Mouse (Mus musculus): ENCODE results near the gene Pi4k2b.
"Not testable (repeated sequence)": the region's sequence is repeated elsewhere in the genome, so short reads cannot be mapped to it uniquely, and the experiment has no call there.

Pi4k2b gene

DNA sequence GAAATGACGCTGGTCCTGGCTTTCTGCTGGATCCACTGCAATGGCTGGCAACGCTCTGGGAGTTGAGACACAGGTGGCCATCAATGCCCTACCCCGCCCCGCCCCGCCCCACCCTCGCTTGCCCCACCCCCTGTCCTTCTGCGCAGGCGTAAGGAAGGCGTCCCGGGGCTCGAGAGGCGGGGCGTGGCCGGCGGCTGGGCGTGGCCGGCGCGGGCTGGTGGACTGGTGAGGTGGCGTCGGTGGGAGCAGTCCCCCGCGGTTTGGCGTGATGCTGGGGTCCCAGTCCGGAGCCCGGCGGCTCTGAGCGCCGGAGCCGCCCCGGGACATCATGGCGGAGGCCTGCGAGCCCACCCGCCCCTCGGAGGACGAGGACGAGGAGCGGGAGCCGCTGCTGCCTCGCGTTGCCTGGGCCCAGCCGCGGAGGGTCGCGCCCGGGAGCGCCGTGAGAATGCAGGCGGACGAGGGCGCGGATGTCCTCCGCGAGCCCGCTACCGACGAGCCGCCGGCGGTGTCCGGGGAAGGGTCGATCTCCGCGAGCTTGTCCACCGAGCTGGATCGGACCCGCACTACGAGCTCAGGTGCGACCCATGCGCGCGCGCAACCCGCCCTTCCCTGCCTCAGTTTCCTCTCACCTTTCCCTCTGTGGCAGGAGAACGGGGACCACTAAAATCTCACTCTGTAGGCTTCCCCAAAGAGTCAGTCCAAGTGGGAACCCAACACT is at the start of gene Pi4k2b:
TSS of gene Pi4k2b (plus strand) at position 184 of the 721 bp plus-strand sequence.
- DNase-seq: peak; percentile 85 to 90

DNA sequence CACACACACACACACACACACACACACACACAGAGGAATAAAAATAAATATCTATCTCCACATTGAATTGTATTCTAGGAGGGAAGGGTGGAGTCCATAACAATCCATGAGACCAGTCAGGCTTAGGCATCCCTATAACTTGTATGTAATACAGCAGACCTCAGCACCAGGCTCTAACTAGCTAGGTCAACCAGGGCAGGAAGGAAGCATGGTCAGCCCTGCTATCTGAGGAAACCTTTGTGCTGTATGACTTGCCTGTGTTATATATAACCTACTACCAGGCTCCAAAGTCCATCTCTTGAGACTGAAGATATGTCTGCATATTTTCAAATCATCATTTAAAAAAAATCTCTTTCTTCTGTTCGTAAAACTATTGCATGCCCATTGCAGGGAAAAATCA is 44.1 kb upstream of the Pi4k2b start:
- no peak for DNase-seq

DNA sequence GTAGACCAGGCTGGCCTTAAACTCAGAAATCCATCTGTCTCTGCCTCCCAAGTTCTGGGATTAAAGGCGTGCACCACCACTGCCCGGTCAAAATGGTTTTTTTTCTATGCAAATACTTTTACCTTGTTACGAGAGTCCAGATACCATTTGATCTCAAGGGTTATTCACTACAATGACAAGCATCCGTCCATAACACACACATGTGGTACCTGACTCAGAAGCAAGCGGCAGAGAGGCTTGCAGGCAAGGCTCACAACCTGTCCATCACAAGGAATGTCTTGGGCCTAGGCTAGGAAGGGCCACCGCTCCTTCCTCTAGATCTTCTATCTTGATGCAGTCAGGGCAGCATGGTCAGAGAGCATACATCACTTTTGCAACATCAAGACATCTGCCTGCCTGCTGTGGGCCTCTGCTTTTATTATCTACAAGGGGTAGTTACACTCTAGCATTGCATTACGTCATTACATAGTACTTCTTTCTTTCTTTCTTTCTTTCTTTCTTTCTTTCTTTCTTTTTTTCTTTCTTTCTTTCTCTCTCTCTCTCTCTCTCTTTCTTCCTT is 43.4 kb upstream of the Pi4k2b start:
- not testable (repeated sequence) for DNase-seq

DNA sequence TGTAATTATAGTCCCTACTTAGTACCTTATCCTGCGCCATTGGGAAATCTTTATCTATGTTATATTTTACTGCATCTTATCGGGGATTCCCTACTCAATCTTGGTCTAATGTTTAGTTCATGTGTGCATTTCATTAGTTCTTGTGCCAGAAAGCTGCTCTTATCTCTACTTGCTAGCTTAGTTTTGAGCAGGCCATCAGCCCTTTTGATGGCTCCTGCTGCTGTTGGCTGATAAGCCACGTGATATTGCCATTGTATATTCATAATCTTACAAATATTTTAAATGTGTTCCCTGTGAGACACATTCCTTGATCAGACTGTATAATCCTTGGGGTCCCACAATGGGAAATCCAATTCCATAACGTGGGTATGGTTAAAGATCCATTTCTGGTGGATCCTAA is 36.8 kb upstream of the Pi4k2b start:
- no peak for DNase-seq

DNA sequence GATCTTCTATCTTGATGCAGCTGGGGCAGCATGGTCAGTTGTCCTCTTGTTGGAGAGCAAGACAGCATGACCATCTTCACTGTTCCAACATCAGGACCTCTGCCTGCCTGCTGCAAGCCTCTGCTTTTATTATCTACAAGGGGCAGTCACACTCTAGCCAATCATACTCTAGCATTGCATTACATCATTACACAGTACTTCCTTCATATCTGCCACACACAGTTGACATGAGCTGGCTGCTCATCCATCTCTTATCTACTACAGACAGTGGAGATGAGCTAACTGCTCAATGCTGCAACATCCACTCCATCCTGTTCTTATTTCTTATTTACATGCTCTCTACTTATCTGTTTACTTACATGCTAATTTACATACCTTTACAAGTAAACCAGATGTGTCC is 28.7 kb upstream of the Pi4k2b start:
- no peak for DNase-seq

DNA sequence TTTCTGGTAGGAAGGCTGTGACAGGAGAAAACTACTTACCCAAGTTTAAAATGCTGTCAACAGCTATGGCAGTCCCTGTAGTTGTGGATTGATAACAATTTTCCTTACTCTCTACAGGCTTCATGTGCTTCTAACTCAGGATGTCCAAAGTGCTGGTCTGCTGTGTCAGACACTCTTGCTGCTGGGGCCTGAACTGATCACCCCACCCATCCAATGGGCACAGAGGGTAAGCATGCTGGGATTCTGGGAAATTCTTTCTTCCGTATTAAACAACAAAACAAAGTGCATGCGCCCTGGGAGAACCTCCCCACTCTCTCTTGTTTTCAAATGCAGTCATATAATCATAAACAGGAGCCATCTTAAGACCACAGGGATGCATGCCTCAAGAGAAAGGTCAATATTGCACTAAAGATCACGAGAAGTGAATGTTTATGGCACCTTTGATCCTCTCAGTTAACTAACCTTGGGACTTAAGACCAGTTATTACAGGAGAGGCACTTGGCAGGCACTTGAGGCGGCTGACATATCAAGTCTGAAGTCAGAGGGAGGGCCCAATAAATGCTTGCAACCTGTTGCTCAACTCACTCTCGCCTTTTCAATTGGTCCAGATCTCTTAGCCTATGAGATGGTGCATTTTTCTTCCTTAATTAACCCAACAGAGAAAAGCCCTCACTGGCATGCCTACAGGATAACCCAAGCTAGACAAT is 24.5 kb upstream of the Pi4k2b start:
- DNase-seq: peak; percentile 67 to 79

DNA sequence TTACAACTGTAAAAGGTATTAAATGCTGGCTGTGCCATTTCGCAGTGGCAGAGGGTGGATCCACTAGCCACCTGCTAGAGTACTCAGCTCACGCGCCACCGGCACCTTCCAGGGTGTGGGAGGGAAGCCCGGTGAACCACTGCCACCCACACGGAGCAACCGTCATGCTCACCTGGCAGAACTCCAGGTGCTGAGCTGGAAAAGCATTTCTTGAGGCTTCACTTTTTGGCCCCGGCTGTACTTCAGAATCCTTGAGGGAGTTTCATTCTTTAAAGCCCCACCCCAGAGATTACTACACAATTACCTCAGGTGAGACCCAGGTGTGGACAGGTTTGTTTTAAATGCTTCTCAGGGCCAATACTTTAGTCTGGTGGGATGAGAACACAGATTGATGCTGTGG is 20.4 kb upstream of the Pi4k2b start:
- peak; percentile 76 to 87 for DNase-seq

DNA sequence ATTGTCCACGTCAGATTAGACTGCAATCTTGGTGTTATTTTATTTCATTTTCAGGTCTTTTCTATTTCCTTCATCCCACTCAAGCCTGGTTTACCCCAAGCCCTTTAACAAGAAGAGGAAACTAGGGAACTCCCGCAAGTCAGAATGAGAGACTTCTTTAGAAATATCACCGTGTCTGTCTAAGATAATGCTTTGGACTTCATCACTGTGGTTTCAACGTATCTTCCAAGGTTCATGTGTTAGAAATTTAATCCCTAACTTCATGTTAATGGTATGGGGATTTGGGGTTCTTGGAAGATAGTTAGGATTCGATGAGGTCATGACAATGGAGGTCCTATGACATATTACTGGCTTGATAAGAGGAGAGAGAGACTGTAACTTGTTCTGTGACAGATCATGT is 13.6 kb upstream of the Pi4k2b start:
- DNase-seq: no peak

DNA sequence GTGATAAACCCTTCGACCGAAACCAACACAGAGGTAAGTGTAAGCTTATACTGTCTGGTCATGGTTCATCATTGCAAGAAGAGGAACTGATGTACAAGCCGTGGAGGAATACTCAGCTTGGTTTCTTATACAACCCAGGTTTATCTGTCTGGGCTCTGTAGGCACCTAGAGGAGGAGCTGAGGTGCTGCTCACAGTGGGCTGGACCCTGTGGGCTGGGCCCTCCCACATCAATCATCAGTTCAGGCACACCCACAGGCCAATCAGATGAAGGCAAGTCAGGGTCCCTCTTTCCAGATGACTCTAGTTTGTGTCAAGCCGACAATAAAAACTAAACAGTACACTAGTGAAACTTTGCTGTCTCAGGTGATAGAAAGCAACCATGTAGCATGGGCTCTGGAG is 8.6 kb upstream of the Pi4k2b start:
- DNase-seq: no peak

DNA sequence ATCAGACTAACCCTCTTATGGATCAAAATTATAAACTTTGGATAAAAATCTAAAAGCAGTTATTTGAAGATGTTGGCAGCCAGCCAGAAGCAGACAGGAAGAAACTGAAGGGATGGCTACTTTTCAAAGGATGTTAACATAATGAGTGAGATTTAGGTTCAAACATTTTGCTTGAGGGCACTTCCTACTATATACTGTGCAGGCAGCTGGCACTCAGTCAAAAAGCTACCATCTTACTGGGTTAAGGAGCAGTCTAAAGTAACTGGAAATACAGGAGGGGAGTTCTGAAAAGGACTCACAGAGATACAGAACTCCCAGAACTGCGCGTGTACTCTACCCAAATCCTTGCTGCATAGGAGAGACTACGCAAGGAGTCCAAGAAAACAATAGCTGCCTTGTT is 5.3 kb upstream of the Pi4k2b start:
- DNase-seq: no peak

DNA sequence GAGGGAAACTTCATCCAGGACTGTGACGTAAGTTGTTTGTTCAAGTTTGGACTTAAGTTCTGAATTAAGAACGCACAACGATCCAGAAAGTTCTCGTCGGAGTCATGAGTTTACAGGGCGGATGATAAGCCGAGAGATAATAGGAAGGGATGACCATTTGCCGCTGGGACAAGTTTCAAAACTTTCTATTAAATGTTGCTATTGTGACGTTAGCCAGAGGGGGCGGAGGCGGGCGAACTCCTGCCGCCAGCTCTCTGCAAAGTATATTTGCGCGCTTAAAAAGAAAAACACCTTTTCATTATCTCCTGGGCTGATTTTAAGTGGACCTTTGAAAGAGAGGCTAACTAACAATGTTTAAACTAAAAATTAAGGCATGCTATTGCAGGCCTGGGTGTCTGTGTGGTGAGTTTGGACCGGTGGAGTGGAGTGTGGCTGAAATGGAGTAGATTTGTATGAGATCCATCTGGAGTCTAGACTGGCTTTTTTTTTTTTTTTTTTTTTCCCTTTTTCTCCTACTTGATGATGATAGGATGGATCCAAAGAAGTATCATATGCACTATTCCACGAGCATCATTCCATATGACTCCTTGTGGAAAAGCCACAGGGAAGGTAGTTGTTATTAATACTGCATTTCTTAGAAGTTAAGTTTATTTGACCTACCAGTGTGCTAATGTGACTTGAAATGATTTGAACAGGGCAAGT is 889 bp downstream of the Pi4k2b start:
- peak; percentile 52 to 68 for DNase-seq

DNA sequence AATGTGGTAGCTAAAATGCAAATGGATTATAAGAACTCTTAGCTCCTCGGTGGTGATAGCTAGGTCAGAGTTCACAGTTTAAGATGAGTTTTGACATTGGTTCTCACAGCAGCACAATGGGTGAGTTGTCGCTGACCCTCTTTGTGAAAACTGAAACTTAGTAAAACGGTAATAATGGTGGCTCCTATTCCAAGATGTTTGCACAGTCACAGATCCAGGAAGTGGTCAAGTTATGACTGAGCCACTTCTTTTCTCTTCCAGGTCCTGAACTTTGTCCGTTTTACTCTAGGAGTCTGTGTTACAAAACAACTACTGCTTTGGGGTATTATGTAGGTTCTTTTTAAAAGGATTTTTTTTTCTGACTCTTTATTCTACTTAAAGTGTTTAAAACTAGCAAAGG is 1.9 kb downstream of the Pi4k2b start:
- DNase-seq: no peak

DNA sequence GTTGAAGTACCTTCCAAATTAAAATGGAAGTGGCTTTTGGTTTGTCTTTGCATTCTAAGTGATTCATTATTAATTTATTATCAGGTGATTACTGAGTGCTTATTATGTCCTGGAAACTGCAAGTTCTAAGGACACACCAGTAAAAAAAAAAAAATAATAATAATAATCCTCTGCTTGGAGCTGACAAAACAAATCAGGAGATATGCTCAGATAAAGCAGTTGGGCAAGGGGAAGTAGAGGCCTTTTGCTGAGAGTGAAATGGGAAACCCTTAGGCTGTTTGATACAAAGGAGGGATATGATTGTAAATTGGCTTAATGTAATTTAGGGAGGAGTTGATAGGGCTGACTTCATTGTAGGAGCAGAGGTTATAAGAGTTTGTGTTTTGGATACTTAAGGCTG is 5.5 kb downstream of the Pi4k2b start:
- no peak for DNase-seq

DNA sequence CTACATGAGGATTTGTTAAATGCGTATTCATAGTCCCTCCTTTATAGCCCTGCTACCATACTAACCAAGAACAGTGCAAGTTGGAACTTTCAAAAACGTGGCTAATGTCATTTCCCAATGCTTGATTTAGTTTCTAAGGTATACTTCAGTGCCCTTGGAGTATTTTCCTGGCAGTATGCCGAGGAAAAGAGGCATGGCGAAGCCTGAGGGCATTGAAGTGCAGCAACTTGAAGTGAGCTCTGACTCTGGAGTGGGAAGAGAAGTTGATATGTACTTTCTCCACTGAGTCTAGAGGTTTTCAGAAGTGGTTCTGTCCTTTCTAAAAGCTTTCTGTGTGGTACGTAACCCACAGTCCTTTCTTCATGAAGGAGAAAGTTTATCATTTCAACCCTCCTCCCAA is 7.4 kb downstream of the Pi4k2b start:
- peak; percentile 85 to 89 for DNase-seq

DNA sequence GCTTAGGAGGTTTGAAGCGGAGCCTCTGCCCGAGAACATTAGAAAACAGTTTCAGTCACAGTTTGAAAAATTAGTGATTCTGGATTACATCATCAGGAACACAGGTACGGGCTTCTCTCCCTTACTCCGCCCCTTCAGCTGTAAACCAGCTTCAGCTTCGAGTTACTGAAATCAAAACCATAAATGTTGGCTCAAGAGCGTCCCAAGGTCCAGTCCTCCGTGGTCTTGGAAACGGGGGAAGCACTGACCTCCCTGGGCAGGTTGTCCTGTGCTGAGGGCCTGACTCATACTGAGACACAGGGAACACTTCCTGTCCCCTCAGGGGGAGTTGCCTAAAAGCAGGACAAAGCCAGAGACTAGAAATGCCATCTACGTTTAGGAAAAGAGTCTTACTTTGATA is 11.8 kb downstream of the Pi4k2b start:
- DNase-seq: peak; percentile 18 to 54

DNA sequence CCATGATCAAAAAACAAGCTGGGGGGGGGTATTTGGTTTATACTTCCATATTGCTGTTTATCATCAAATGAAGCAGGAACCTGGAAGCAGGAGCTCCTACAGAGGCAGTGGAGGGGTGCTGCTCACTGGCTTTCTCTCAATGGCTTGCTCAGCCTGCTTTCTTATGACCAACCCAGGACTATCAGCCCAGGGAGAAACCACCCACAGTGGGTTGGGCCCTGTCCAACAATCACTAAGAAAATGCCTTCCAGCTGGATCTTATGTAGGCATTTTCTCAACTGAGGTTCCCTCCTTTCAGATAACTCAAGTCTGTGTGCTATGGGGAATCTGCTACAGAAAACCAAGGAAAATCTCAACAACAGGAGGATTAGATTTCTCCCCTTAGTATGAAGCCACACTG is 12.8 kb downstream of the Pi4k2b start:
- DNase-seq: no peak

DNA sequence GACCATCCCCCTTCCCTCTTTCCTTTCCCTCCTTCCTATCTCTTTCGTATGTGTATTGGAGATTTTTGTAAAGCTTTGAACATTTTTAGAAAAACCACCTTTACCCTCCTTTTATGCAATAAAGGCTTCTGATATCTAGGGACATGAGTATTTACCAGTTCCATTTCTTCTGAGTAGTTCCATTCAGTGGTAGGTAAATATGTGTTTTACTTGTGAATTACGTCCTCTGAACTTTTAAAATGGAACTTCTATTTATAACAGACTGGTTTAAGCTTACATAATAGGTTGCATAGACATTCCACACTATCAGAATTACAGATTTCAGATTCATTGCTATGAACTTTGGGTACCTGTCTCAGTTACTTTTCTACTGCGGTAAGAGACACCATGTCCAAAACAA is 14.0 kb downstream of the Pi4k2b start:
- DNase-seq: no peak

DNA sequence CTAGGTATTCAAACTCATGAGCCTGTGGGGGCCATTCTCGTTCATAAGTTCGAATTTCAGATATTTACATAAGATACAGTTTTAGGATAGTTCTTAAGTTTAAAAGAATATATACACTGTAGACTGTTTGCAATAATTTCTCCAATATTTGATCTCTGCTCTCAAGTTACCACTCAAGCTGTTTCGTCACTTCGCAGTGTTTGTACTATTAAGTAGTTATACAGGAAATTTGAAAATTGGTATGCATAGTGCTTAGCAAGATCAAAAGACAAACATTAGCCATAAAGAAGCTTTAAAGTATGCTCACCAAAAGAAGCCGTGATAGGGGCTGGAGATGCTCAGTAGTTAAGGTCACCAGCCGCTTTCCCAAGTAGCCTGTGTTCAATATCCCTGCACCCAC is 14.6 kb downstream of the Pi4k2b start:
- peak; percentile 18 to 67 for DNase-seq

DNA sequence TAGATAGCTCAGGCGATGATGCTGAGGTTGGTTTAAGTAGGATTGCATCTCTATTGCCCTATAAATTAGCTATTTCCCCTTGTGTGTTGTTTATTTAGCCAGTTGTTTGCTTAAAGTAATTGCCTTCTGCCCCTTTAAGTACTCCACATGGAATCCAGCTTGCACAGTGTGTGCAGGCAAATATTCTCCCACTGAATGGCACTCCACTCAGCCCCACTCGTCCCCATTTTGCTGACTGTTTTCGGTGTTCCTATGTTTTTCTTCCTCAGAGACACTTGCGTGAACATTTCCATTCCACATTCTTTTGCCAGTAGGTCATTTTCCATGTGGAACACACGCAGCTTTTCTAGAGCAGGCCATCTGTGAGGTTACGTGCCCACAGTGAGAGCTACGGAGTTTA is 21.2 kb downstream of the Pi4k2b start:
- peak; percentile 47 to 60 for DNase-seq

DNA sequence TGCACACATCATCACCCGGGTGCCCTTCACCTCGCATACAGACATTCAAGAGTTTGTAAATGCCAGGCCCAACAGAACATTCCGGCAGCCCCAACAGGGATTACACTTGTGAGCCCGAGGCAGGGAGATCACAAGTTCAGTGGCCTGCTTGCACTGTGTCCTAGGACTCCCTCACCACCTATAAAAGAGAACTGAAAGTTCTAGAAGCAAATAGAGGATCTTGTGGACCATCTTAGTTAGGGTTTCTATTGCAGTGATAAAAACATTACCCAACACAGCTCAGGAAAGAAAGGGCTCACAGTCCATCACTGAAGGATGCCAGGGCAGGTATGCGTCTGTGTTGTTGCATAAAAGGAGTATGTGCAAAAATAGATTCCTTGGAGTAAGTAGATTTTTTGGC is 32.9 kb downstream of the Pi4k2b start:
- DNase-seq: no peak

DNA sequence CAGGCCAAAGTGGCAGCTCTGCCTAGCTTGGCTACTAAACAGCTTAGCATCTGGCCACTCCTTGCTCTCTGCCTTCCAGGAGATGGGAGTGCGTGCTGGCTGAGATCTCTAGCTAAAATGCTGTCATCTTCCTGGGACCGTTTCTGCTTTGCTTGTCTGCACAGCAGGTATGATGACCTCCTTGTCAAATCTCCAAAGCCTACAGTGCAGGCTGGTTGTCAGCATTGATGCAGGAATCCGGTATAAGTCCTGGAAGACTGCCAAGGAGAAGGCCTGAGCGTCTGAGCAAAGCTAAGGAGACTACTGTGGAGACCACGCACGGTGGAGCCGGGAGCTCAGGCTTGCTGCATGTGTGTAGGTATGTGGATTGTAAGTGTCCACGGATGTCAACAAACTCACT is 33.9 kb downstream of the Pi4k2b start, which contains the start of gene Zcchc4:
TSS of gene Zcchc4 (plus strand) at position 173 of the 400 bp plus-strand sequence.
- no peak for DNase-seq

DNA sequence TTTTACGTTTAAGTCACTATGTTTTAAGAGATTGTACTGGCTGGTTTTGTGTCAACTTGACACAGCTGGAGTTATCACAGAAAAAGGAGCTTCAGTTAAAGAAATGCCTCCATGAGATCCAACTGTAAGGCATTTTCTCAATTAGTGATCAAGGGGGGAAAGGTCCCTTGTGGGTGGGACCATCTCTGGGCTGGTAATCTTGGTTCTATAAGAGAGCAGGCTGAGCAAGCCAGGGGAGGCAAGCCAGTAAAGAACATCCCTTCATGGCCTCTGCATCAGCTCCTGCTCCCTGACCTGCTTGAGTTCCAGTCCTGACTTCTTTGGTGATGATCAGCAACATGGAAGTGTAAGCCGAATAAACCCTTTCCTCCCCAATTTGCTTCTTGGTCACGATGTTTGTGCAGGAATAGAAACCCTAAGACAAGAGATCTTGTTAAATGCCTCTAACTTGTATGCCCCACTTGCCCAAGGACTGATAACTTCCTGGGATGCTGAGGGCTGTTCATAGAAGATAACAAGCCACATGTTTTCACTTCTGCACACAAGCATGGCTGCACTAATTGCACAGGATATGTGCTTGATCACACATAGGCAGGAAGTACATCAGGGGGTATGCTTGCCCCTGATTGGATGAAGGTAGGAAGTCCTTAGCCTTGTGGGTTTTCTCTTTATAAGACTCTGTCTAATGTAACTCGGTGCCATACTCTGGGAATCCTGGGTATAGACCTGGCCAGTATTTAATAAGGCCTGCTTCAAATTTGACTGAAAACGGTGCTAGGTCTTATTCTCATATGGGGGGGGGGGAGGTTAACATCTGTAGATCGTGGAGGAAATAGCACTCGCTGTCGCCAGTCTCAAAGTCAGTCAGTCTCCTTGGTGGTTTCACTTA is 35.3 kb downstream of the Pi4k2b start:
- DNase-seq: not testable (repeated sequence)
